Mouse (Mus musculus) 3T3-L1 (cell line): ENCODE results near the gene Lyrm7.
"Not testable (repeated sequence)": the region's sequence is repeated elsewhere in the genome, so short reads cannot be mapped to it uniquely, and the experiment has no call there.

Experiments
- DNase-seq: peaks from one replicate; pipeline ENCODE4 v3.0.0-alpha.2; 2015; ENCODE audit warnings: low read depth, low spot score

The Lyrm7 gene

GRCm38 (mm10) chr11:54881051-54881474 lies 20.3 kb upstream of the Lyrm7 start:
- peak; percentile 84 for DNase-seq

GRCm38 (mm10) chr11:54879922-54880321 lies 19.2 kb upstream of the Lyrm7 start:
- no peak for DNase-seq

GRCm38 (mm10) chr11:54879434-54879833 lies 18.7 kb upstream of the Lyrm7 start:
- peak; percentile 90 for DNase-seq

- DNase-seq = peak; percentile 7
Observed at GRCm38 (mm10) chr11:54878893-54879292, 18.2 kb upstream of the Lyrm7 start.

GRCm38 (mm10) chr11:54876031-54876430 lies 15.3 kb upstream of the Lyrm7 start:
- no peak for DNase-seq

- DNase-seq = no peak
Observed at GRCm38 (mm10) chr11:54871831-54872537, 11.3 kb upstream of the Lyrm7 start.

- DNase-seq = peak; percentile 16
Observed at GRCm38 (mm10) chr11:54869318-54869717, 8.6 kb upstream of the Lyrm7 start.

GRCm38 (mm10) chr11:54868445-54868844 lies 7.7 kb upstream of the Lyrm7 start:
- DNase-seq = peak; percentile 5

- DNase-seq = peak; percentile 5
Observed at GRCm38 (mm10) chr11:54867903-54868434, 7.3 kb upstream of the Lyrm7 start.

- peak; percentile 69 for DNase-seq
Observed at GRCm38 (mm10) chr11:54867049-54867385, 6.3 kb upstream of the Lyrm7 start.

- peak; percentile 93 for DNase-seq
Observed at GRCm38 (mm10) chr11:54866119-54867048, 5.7 kb upstream of the Lyrm7 start, which contains the start of gene Hint1. Hint1 (plus strand) TSS chr11:54866383.

- DNase-seq = peak; percentile 32
Observed at GRCm38 (mm10) chr11:54865330-54866085, 4.8 kb upstream of the Lyrm7 start.

GRCm38 (mm10) chr11:54862621-54863520 lies 2.2 kb upstream of the Lyrm7 start:
- DNase-seq = peak; percentile 70

GRCm38 (mm10) chr11:54861471-54862420 lies 1.0 kb upstream of the Lyrm7 start:
- peak; percentile 9 for DNase-seq

GRCm38 (mm10) chr11:54859322-54860165 lies 1.2 kb downstream of the Lyrm7 start:
- DNase-seq = peak; percentile 80

- not testable (repeated sequence) for DNase-seq
Observed at GRCm38 (mm10) chr11:54858880-54859279, 1.8 kb downstream of the Lyrm7 start.

GRCm38 (mm10) chr11:54851656-54852055 lies 9.1 kb downstream of the Lyrm7 start:
- DNase-seq = no peak

GRCm38 (mm10) chr11:54849961-54850758 lies 10.6 kb downstream of the Lyrm7 start:
- no peak for DNase-seq
